Comparison of ENCODE assay signal across 12 mouse cellular contexts in the genomic region with DNA sequence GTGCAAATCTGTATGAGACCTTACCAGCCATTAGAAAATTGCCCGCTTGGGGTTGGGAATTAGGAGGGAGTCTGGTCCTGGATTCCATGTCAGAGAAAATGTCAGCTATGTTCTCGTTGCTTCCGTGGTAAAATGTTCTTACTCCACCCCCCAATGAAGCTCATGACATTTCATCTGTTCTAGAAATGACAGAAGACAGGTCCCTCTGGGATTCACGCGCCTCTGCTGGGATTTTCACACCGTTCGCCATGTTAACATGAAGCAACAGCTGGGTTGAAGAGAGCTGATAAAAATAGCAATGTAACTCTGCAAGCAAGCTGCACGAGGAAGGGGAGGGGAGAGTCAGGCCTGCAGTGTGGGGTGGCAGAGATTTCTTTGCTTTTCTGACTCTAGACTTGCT. TPM values are rescaled to one million over a fixed set of nuclear protein-coding genes. Genes with fewer than 3 reads are reported as not detected.
DNase-seq lines count a peak whose midpoint lies in the region; ATAC-seq and TF ChIP-seq lines count a peak whose summit lies in the region.
"Had no signal": no experiment of that assay in that cellular context is flagged by ENCODE, and none has a peak within 500 bp of the region (broad histone marks: within the 10 kb centered on the region; RNA-seq: fewer than 3 reads in every experiment).

No protein-coding gene starts in this region.

- no peaks in the 10 kb centered on the region for H3K9me3 ChIP-seq in limb, embryonic 12.5 days
- no peaks in the 10 kb centered on the region for H3K9me3 ChIP-seq in limb, embryonic 10.5 days (replicated peaks)
- no peaks in the 10 kb centered on the region for H3K9me3 ChIP-seq in liver, embryonic 11.5 days (ENCODE audit: control insufficient read depth, low read length)
- H3K9me3 ChIP-seq: intestine, embryonic 15.5 days; stomach, embryonic 15.5 days had no signal

- no peaks in the 10 kb centered on the region for H3K36me3 ChIP-seq in limb, embryonic 12.5 days
- no peaks in the 10 kb centered on the region for H3K36me3 ChIP-seq in limb, embryonic 10.5 days
- no peaks in the 10 kb centered on the region for H3K36me3 ChIP-seq in liver, embryonic 11.5 days (ENCODE audit: control insufficient read depth, insufficient read depth, low read length)
- H3K36me3 ChIP-seq: intestine, embryonic 15.5 days; stomach, embryonic 15.5 days had no signal

- no peak overlapping the region for H3K9ac ChIP-seq in limb, embryonic 12.5 days (replicated peaks)
- H3K9ac ChIP-seq in liver, embryonic 11.5 days (ENCODE audit: low read depth, low read length), result no peak overlapping the region
- H3K9ac ChIP-seq: intestine, embryonic 15.5 days; liver, embryonic 14.5 days; stomach, embryonic 15.5 days had no signal

- no peak for DNase-seq in limb, embryonic 10.5 days (ENCODE audit: low spot score)
- peak; percentile 69 for DNase-seq in brain, embryonic 14.5 days (ENCODE audit: low read depth)
- DNase-seq in gastrocnemius, adult 8-10 months (ENCODE audit: low spot score in 2 of 2), result peak; percentile 50 to 69
- DNase-seq in left cerebral cortex, adult 9 months (ENCODE audit: low spot score in 2 of 2), result peak; percentile 47 to 55
- no peak for DNase-seq in testis, postnatal 14 days (ENCODE audit: low spot score)
- DNase-seq in liver, embryonic 11.5 days (ENCODE audit: low spot score), result no peak

- no peak for TF ChIP-seq CTCF in brain, embryonic 14.5 days (IDR thresholded peaks at IDR 0.05; ENCODE audit: borderline replicate concordance, extremely low read depth, insufficient read depth, insufficient read length)

- peaks cover 5% of the 10 kb centered on the region; the same call in 1 of the 2 replicates for H3K4me1 ChIP-seq in limb, embryonic 12.5 days (replicated peaks)
- no peaks in the 10 kb centered on the region for H3K4me1 ChIP-seq in limb, embryonic 10.5 days
- no peaks in the 10 kb centered on the region for H3K4me1 ChIP-seq in liver, embryonic 11.5 days (replicated peaks; ENCODE audit: control insufficient read depth, insufficient read depth, low read length)
- H3K4me1 ChIP-seq: intestine, embryonic 15.5 days; stomach, embryonic 15.5 days had no signal

- no peak for TF ChIP-seq POLR2A in brain, embryonic 14.5 days (IDR thresholded peaks at IDR 0.05; ENCODE audit: borderline replicate concordance, extremely low read depth, insufficient read depth, insufficient read length, poor library complexity, severe bottlenecking)

- 72% methylated on average over 8 of the region's 8 CpGs for WGBS in limb, embryonic 12.5 days
- WGBS in limb, embryonic 10.5 days, result 88% methylated on average over 8 of the region's 8 CpGs
- 64% methylated on average over 8 of the region's 8 CpGs for WGBS in liver, embryonic 11.5 days

- no peaks in the 10 kb centered on the region for H3K27me3 ChIP-seq in limb, embryonic 12.5 days
- no peaks in the 10 kb centered on the region for H3K27me3 ChIP-seq in limb, embryonic 10.5 days (ENCODE audit: low read depth, poor library complexity, severe bottlenecking)
- no peaks in the 10 kb centered on the region for H3K27me3 ChIP-seq in liver, embryonic 11.5 days (replicated peaks; ENCODE audit: control insufficient read depth, insufficient read depth, low read length)
- H3K27me3 ChIP-seq: intestine, embryonic 15.5 days; stomach, embryonic 15.5 days had no signal

- no peak for ATAC-seq in limb, embryonic 12.5 days (ENCODE audit: insufficient number of reproducible peaks, insufficient read depth, low FRiP score, low TSS enrichment, low read depth)
- no peak for ATAC-seq in megakaryocyte, adult 5-6 weeks (ENCODE audit: poor library complexity, severe bottlenecking)
- no peak for ATAC-seq in liver, embryonic 11.5 days (replicated peaks; ENCODE audit: low FRiP score)
- ATAC-seq: intestine, embryonic 15.5 days had no signal

- H3K4me2 ChIP-seq in limb, embryonic 12.5 days, result no peak overlapping the region
- no peak overlapping the region for H3K4me2 ChIP-seq in liver, embryonic 11.5 days
- H3K4me2 ChIP-seq: intestine, embryonic 15.5 days; stomach, embryonic 15.5 days had no signal

- H3K27ac ChIP-seq in limb, embryonic 12.5 days, result 0 out of 2 replicates have a peak overlapping the region, but pooled peaks have one; percentile 20
- H3K27ac ChIP-seq in limb, embryonic 10.5 days, result no peak overlapping the region
- no peak overlapping the region for H3K27ac ChIP-seq in liver, embryonic 11.5 days (ENCODE audit: low read depth, low read length)
- H3K27ac ChIP-seq: intestine, embryonic 15.5 days; liver, embryonic 14.5 days; stomach, embryonic 15.5 days had no signal

- no peak overlapping the region for H3K4me3 ChIP-seq in limb, embryonic 12.5 days (replicated peaks)
- H3K4me3 ChIP-seq in limb, embryonic 10.5 days, result no peak overlapping the region
- H3K4me3 ChIP-seq in liver, embryonic 11.5 days (ENCODE audit: low read depth, low read length), result no peak overlapping the region
- H3K4me3 ChIP-seq: erythroblast, embryonic 14.5 days; intestine, embryonic 15.5 days; stomach, embryonic 15.5 days had no signal

RNA-seq across cellular contexts. Expression of gene Mef2a, which starts 42.1 kb away (rescaled TPM):
- polyA plus RNA-seq in limb, embryonic 12.5 days (2016; fragmentation: Nextera tagmentation; extraction: Ambion mirVana), result 30.3 and 32.0 TPM in 2 replicates
- polyA plus RNA-seq in limb, embryonic 10.5 days (2016; fragmentation: Nextera tagmentation; extraction: Ambion mirVana), result 16.7 and 22.4 TPM in 2 replicates
- polyA plus RNA-seq in brain, embryonic 14.5 days (2012; rRNA removed), result 34.7 and 41.6 TPM in 2 replicates
- 100 to 1,000 TPM in 3 of 4 experiments, 10 to 100 TPM in 1; 91.0 to 102 (median 101) TPM for total RNA-seq in gastrocnemius, adult 8-10 months (2022)
- total RNA-seq in megakaryocyte, adult 5-6 weeks (2015), result 154 and 168 TPM in 2 replicates
- total RNA-seq in megakaryocyte, adult 5-6 weeks (2017), result 76.5 and 94.0 TPM in 2 replicates
- polyA plus RNA-seq in liver, embryonic 11.5 days (2014; fragmentation: Nextera tagmentation; extraction: Ambion mirVana), result 23.2 and 23.6 TPM in 2 replicates

Comparison
In these comparisons a context has a peak if more than half of its experiments do, and no peak if none do; other contexts are left out.
1. DNase-seq: peak in brain, embryonic 14.5 days (single experiment), gastrocnemius, adult 8-10 months (2 of 2) and left cerebral cortex, adult 9 months (2 of 2); none in limb, embryonic 10.5 days (single experiment), testis, postnatal 14 days (single experiment) and liver, embryonic 11.5 days (single experiment).